21 mouse cellular contexts compared by ENCODE assay signal in the genomic region with DNA sequence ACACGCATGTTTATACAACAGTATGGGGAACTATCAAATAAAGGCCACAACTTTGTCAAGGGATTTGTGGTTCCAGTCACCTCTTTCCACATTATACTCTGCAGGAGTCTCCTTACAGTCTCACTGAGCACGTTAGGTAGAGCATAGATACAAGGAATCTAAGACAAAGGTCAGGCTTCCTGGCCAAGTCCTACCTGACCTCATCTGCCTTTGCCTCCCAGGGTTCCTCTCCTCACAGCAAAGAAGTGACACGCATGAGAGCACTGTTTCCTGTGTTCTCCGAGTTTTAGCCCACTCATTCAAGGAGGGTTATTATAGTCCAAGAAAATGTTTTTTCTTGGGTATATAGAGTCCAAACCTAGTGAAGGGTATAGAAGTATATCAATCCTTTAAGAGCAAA. TPM values are rescaled to one million over a fixed set of nuclear protein-coding genes. Genes with fewer than 3 reads are reported as not detected.
DNase-seq lines count a peak whose midpoint lies in the region; ATAC-seq and TF ChIP-seq lines count a peak whose summit lies in the region.
"Had no signal": no experiment of that assay in that cellular context is flagged by ENCODE, and none has a peak within 500 bp of the region (broad histone marks: within the 10 kb centered on the region; RNA-seq: fewer than 3 reads in every experiment).

No protein-coding gene starts in this region.

- H3K27ac ChIP-seq in gastrocnemius, adult 2 months, result peak overlapping the region; percentile 63
- H3K27ac ChIP-seq: hindbrain, embryonic 15.5 days; intestine, embryonic 15.5 days; layer of hippocampus, adult 2 months; limb, embryonic 10.5 days; neural tube, embryonic 15.5 days had no signal

- peak overlapping the region; percentile 25 for H3K4me3 ChIP-seq in gastrocnemius, adult 2 months
- H3K4me3 ChIP-seq: hindbrain, embryonic 15.5 days; intestine, embryonic 15.5 days; layer of hippocampus, adult 2 months; limb, embryonic 10.5 days; neural tube, embryonic 15.5 days had no signal

- ATAC-seq in CD4-positive, CD25-positive, alpha-beta regulatory T cell, adult 4 months, result peak; percentile 40
- ATAC-seq: forebrain, embryonic 14.5 days; intestine, embryonic 15.5 days; liver, postnatal 0 days had no signal

- DNase-seq in gastrocnemius, adult 2 months, result no peak
- no peak for DNase-seq in gastrocnemius, postnatal 36 days
- DNase-seq in kidney, adult 11 months, result peak; percentile 43
- no peak for DNase-seq in kidney, postnatal 14 days
- DNase-seq in kidney, postnatal 25 days, result peak; percentile 28 to 59
- no peak for DNase-seq in ovary, postnatal 14 days (ENCODE audit: low spot score)
- no peak for DNase-seq in cerebellum, postnatal 14 days
- DNase-seq: adrenal gland, postnatal 10 days; cerebellum, adult 2 months; cerebellum, postnatal 36 days; gastrocnemius, postnatal 14 days; heart, postnatal 4 days; liver, postnatal 0 days; lung, postnatal 14 days had no signal

- intact Hi-C loops in gastrocnemius, adult 2 months (cut with DNase I), result no loop called here
- intact Hi-C loops in gastrocnemius, postnatal 36 days (cut with DNase I), result loop anchor here (2.0 kb wide), 1 partner anchor 17 kb away; no protein-coding TSS in a partner anchor

- no peak for TF ChIP-seq CTCF in gastrocnemius, adult 2 months (IDR thresholded peaks at IDR 0.05)

RNA-seq across cellular contexts. Expression of a gene that starts 51.0 kb away (rescaled TPM):
- total RNA-seq in gastrocnemius, adult 2 months (2021), result 10 to 100 TPM; 33.0 to 44.0 TPM
- total RNA-seq in gastrocnemius, postnatal 36 days (2021), result 10 to 100 TPM; 32.6 to 36.6 TPM
- 10 to 100 TPM; 30.3 to 32.9 TPM for polyA plus RNA-seq in CD4-positive, CD25-positive, alpha-beta regulatory T cell, adult 4 months (2017; shearing (Covaris generic))

Comparison
In these comparisons a context has a peak if more than half of its experiments do, and no peak if none do; other contexts are left out.
1. DNase-seq: peak in kidney, adult 11 months (single experiment) and kidney, postnatal 25 days (2 of 2); none in gastrocnemius, adult 2 months (single experiment), gastrocnemius, postnatal 36 days (0 of 2), kidney, postnatal 14 days (single experiment), ovary, postnatal 14 days (single experiment) and cerebellum, postnatal 14 days (0 of 2).